Mouse (Mus musculus): ENCODE results near the gene Zc3h7b. TPM values are rescaled to one million over a fixed set of nuclear protein-coding genes. Genes with fewer than 3 reads are reported as not detected.

Zc3h7b gene
- polyA plus RNA-seq (2017; shearing (Covaris generic)) = 1 to 10 TPM; 4.9 to 8.6 TPM

GRCm38 (mm10) chr15:81744992-81745600 lies at the start of gene Zc3h7b, which contains the start of gene Rangap1:
Zc3h7b (plus strand) TSS chr15:81745057.
Rangap1 (minus strand) TSS chr15:81745530.

GRCm38 (mm10) chr15:81697175-81697574 lies 47.7 kb upstream of the Zc3h7b start, which contains the start of gene Chadl:
Chadl (minus strand) TSS chr15:81697287.

GRCm38 (mm10) chr15:81802001-81802890 lies 57.4 kb downstream of the Zc3h7b start, which contains the start of gene Tef:
Tef (plus strand) TSS chr15:81802421.

Other genes with a start within 250 kb of the Zc3h7b start
- 10 to 100 TPM; 26.0 to 46.0 TPM for gene Ep300, start 159.7 kb upstream of the Zc3h7b start, polyA plus RNA-seq (2017; shearing (Covaris generic))
- 10 to 100 TPM; 16.6 to 21.7 TPM for gene L3mbtl2, start 81.2 kb upstream of the Zc3h7b start, polyA plus RNA-seq (2017; shearing (Covaris generic))
- 1 to 10 TPM in 1 of 2 experiments, under 1 TPM in 1; 0.86 to 4.7 TPM for gene Chadl, start 47.8 kb upstream of the Zc3h7b start, polyA plus RNA-seq (2017; shearing (Covaris generic))
- gene Rangap1, start 473 bp downstream of the Zc3h7b start, polyA plus RNA-seq (2017; shearing (Covaris generic)) = 10 to 100 TPM; 55.5 to 73.6 TPM
- gene Tef, start 57.4 kb downstream of the Zc3h7b start, polyA plus RNA-seq (2017; shearing (Covaris generic)) = 10 to 100 TPM; 19.1 to 22.6 TPM
- 10 to 100 TPM; 33.5 to 63.3 TPM for gene Tob2, start 113.7 kb downstream of the Zc3h7b start, polyA plus RNA-seq (2017; shearing (Covaris generic))
- gene Phf5a, start 126.9 kb downstream of the Zc3h7b start, polyA plus RNA-seq (2017; shearing (Covaris generic)) = 100 to 1,000 TPM; 102 to 126 TPM
- gene Aco2, start 127.3 kb downstream of the Zc3h7b start, polyA plus RNA-seq (2017; shearing (Covaris generic)) = 100 to 1,000 TPM in 1 of 2 experiments, 10 to 100 TPM in 1; 95.9 to 114 TPM
- gene Polr3h, start 181.2 kb downstream of the Zc3h7b start, polyA plus RNA-seq (2017; shearing (Covaris generic)) = 10 to 100 TPM; 43.2 to 56.7 TPM
- under 1 TPM in 1 of 2 experiments, not detected in 1; 0.36 TPM for gene Csdc2, start 191.7 kb downstream of the Zc3h7b start, polyA plus RNA-seq (2017; shearing (Covaris generic))
- gene Pmm1, start 215.9 kb downstream of the Zc3h7b start, polyA plus RNA-seq (2017; shearing (Covaris generic)) = 10 to 100 TPM in 1 of 2 experiments, 1 to 10 TPM in 1; 6.9 to 20.5 TPM
- not detected for gene 1700029P11Rik, start 235.5 kb downstream of the Zc3h7b start, polyA plus RNA-seq (2017; shearing (Covaris generic))
- gene Xrcc6, start 242.8 kb downstream of the Zc3h7b start, polyA plus RNA-seq (2017; shearing (Covaris generic)) = 10 to 100 TPM; 60.7 to 84.2 TPM

All from activated CD4-positive, CD25-positive, alpha-beta regulatory T cell (primary cell).